Mouse (Mus musculus) retina, postnatal 7 days (tissue): ENCODE measurements at regions not wholly inside any gene's neighbourhood (a gene's known extent, or its start where the extent isn't known, plus 50 kb on each side); places are given as distances from the start of the nearest gene placed in this dataset.
A peak's percentile ranks its signal among the peaks of the same experiment; 100 is the strongest.

Source experiments
- DNase-seq: peaks from one replicate; pipeline ENCODE4 v3.0.0-alpha.2; 2012; ENCODE audit warnings: low read depth, low spot score

DNA sequence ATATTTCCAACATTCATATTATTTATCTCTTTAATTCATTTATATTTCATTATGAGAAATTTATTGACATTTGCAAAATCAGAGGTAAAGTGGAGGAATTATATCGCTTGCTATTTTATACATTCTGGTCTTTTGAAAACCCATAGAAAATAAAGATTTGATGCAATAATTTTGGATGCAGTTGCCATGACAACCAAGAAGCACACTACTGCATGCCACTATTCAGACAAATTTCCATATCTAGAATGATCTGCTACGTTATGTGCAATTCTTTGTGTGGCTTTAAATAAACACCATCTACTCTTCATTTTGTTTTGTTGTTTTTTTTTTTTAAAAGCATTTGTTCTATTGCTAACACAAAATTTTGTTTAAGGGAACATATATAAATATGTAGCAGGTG is 474.4 kb downstream of the Pcdh18 start:
- DNase-seq, result no peak

DNA sequence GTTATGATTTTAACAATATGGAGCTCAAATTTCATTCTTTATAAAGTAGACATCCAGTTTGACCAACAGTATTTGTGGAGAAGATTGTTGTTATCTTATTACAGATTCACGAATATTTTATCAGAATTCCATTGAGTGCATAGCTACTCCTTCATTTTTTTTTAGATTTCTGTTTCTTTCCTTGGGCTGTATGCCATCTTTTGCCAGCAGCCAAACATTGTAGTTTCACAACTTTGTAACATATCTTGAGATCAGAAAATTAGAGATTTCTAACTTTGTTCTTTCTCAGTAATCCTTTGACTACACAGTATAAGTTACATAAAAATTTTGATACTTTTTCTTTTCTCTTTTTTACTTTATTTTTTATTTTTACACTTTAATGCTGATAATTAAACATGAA is 478.8 kb downstream of the Pcdh18 start:
- DNase-seq, result no peak

DNA sequence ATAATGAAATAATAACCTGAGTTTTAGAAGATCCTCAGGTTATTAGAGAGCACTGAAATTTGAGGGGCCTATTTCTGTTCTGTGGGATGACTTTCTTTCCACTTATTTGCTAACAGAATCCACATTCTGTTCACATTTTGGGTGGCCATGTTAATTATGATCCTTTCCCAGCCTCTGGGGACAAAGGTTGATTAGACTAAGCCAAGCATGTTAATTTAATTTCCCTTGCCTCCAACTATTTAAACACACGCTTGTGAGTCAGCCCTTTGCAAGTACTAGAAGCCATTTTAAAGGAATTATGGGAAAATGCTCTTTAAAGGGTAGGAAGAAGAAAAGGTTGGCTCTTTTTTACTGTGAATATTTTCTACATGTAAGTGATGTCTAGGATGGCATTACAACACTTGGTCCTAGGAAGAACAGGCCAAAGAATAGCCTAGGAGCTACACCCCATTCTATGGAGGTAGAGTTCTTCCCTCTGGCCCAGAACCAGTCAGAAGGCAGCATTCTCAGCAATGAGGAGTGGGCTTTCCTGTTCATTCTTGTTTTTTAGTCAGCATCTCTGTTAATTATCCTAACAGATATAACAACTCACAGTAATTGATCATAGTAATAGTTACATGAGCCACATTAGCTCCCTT is 482.7 kb downstream of the Pcdh18 start:
- peak; percentile 5 for DNase-seq

DNA sequence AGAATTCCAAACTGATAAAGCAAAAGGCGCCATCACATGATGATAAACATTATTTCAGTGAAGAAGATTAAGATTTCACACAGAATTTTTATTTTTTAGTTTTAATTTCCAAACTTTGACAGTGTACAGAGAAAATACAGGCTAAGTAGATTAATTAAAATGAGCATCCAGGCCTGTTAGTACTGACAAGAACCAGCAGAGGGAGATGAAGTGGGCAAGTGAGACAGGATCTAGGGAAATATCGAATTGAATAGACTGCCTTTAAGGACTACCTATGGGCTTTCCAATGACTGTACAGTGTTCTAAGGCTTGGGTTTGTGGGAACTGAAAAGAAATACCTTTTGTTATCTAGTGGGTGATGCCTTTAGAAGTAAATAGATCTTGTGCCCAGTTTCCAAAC is 491.1 kb downstream of the Pcdh18 start:
- peak; percentile 1 for DNase-seq
